Mouse (Mus musculus): ENCODE measurements around the gene Nod2.
"Not testable (repeated sequence)": the region's sequence is repeated elsewhere in the genome, so short reads cannot be mapped to it uniquely, and the experiment has no call there.

Gene Nod2

GRCm38 (mm10) chr8:88633343-88633765 is 13.8 kb upstream of the Nod2 start:
- DNase-seq: peak; percentile 60

GRCm38 (mm10) chr8:88635474-88636397 is 11.4 kb upstream of the Nod2 start, which contains the start of gene Snx20:
Gene Snx20, minus strand, starts transcription at chr8:88636128.
- no peak for DNase-seq

GRCm38 (mm10) chr8:88637092-88638000 is 9.8 kb upstream of the Nod2 start:
- no peak for DNase-seq

GRCm38 (mm10) chr8:88638908-88639307 is 8.2 kb upstream of the Nod2 start:
- DNase-seq: no peak

- peak; percentile 30 for DNase-seq
Measured at GRCm38 (mm10) chr8:88642734-88643564, 4.2 kb upstream of the Nod2 start.

GRCm38 (mm10) chr8:88648322-88648721 is 1.2 kb downstream of the Nod2 start:
- DNase-seq: no peak

GRCm38 (mm10) chr8:88650016-88650708 is 3.0 kb downstream of the Nod2 start:
- no peak for DNase-seq

GRCm38 (mm10) chr8:88651122-88651521 is 4.0 kb downstream of the Nod2 start:
- not testable (repeated sequence) for DNase-seq

- no peak for DNase-seq
Measured at GRCm38 (mm10) chr8:88655334-88655733, 8.2 kb downstream of the Nod2 start.

- no peak for DNase-seq
Measured at GRCm38 (mm10) chr8:88659873-88660272, 12.8 kb downstream of the Nod2 start.

GRCm38 (mm10) chr8:88662401-88662821 is 15.3 kb downstream of the Nod2 start:
- DNase-seq: no peak

- peak; percentile 80 for DNase-seq
Measured at GRCm38 (mm10) chr8:88664121-88664520, 17.0 kb downstream of the Nod2 start.

GRCm38 (mm10) chr8:88664947-88665346 is 17.8 kb downstream of the Nod2 start:
- DNase-seq: peak; percentile 55

GRCm38 (mm10) chr8:88666435-88666834 is 19.3 kb downstream of the Nod2 start:
- peak; percentile 41 for DNase-seq

GRCm38 (mm10) chr8:88668400-88669086 is 21.4 kb downstream of the Nod2 start:
- DNase-seq: no peak

GRCm38 (mm10) chr8:88670782-88671181 is 23.7 kb downstream of the Nod2 start:
- no peak for DNase-seq

GRCm38 (mm10) chr8:88671575-88671974 is 24.5 kb downstream of the Nod2 start:
- DNase-seq: no peak

GRCm38 (mm10) chr8:88673859-88674258 is 26.7 kb downstream of the Nod2 start:
- DNase-seq: peak; percentile 30

GRCm38 (mm10) chr8:88675372-88676165 is 28.5 kb downstream of the Nod2 start:
- no peak for DNase-seq

- DNase-seq: no peak
Measured at GRCm38 (mm10) chr8:88677071-88677470, 30.0 kb downstream of the Nod2 start.
